Mouse (Mus musculus): ENCODE measurements around the gene Ikbip.
A peak's percentile ranks its signal among the peaks of the same experiment; 100 is the strongest.

The Ikbip gene

DNA sequence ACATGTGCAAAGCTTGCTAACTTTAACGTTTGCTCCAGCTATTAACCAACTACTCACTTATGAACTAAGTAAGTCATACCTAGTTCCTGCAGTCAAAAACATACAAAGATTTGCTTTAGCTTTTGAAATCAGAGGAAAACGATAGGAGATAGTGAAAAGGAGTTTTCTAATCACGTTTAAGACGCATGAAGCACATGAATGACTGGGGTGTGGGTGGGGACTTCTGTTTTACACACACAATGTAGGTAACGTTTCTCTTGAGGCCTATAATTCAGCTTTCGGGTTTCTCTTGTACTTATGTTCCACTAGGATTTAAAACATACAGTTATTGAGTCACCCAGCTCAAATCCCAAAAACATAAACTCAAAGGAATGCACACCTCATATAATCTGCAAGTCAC is 39.9 kb downstream of the Ikbip start:
- DNase-seq = no peak

DNA sequence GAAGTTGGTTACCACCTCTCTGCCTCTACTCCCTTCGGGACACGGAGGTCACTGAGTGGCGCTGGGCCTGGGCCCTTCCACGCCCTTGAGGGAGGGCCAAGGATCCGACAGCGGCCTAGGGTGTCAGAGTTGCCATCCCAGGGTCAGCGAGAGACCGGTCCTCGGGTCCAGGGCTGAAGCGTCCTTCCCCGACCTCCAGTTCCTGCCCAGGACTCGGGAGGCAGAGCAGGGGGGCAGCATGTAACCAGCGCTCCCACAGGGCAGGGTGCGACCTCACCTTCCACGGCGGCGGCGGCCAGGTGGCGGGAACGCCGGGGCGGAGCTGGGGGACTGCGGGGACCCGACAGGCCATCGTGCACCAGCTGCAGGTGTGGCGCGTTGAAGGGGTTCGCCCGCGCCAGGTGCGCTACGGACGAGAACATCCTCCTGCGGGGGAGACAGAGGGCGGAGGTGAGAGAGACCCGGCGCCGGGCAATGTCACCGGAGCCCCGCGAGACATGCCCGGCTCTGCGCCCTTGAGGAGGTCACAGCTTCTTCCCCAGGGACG is 40.6 kb downstream of the Ikbip start:
- DNase-seq = peak; percentile 65

DNA sequence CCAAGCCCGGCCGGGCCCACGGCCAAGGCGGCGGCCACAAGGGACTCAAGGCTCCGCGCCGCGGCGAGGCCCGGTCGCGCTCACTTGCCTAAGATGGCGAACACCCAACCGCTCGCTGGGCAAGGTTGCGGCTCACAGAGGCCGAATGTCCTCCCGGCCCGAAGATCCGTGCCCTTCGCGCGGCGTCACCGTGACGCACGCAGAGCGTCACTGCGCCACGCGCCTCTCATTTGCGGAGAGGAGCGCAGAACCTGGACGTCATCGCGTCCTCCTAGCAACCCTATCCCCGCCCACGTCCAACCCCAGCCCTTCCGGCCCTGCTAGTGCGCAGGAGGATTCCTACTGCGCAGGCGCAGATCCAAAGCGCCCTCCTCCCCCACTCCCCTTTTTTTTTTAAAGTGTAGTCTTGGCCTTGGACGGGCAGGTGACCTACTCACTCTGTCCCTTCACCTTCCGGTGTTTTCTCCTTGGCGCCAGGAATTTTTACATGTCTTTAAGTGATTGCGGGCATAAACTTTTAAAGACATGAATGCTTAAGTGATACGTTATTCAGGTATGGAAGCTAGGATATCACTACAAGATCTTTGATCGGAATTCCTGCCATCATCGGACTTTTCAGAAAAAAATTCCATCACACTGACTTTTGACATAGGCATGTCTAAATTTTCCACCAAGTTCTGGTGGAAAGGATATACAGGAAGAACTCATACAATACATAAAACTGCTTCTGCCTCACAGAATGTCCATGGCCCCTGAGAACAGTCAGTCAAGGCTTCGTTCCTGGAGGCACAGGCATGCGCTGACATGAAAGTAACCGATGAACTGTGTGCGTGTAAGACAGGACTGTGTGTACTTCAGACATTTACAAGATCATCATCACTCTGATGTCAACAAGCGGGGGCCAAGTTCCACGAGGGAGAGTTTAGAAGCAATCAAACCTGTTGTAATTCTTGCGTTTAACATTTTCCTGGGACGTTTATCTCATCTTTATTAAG is 41.4 kb downstream of the Ikbip start, which contains the start of gene Slc25a3:
Gene Slc25a3, minus strand, starts transcription at position 232 of the 995 bp plus-strand sequence.
- DNase-seq = peak; percentile 98

DNA sequence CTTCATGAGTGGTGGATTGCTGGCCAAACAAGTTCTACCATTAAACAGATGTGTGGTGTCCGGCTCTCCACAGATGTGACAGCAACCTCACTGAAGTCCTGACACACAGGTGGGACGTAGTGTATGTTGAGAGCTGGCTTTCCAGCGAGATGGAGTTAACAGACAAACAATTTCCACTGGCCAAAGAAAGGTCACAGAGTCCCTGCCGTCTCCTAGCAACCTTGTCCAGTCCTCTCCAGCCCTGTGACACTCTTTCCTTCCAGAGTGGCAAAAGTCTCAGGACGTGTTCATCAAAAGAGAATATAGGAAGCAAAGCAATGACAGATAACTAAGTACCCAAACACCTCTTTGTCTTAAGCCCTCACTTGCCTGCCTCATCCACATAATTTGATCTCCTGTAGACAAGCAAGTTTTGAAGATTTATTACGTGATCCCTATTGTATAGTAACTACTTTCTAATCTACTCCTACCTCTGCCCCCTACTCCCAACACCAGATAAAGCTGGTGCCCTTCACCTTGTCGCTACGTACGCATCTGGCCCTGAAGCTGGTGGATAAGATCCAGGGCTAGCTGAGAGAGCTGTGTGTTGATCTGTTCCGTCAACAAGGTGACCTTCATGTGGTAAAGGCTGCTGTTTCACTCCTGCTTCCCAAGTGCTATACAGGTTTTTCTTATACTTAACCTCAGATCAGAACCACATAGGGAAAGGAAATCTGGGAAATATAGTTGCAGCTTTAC is 44.0 kb downstream of the Ikbip start:
- peak; percentile 54 for DNase-seq

DNA sequence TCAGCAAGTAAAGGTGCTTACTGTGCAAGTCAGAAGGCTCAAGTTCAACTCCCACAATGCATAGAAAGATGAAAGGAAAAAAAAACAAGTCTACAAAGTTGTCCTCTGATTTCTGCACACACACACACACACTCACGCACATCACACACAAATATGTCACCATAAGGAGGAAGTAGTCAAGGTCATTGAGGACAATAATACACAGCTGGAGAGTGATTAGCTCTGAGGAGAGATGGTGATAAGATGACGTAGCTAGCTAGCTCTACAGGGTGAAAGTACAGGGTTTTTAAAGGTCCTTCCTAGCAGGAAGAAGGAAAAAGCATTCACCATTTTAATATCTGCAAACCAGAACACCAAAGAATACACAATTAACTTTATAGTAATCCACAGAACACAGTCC is 44.7 kb downstream of the Ikbip start:
- no peak for DNase-seq

DNA sequence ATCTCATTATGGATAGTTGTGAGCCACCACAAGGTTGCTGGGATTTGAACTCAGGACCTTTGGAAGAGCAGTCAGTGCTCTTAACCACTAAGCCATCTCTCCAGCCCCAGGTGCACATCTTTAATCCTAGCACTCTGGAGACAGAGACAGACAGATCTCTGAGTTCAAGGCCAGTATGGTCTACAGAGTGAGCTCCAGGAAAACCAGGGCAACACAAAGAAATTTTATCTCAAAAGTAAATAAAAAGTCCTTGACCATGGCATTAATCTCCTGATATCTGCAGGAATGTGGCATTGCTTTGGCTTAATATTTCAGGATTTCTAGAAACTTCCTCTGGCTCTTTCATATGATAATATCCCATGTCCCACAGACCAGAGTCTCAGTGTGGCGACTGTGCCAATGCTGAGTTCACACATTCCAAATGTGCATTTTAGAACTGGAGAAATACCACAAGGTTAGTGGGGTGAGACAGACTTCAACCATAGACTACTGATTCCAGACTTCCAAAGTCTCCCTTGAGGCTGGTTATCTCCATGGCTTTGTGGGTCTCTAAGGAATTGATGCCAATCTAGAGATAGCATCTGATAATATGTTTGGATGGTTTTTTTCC is 45.9 kb downstream of the Ikbip start:
- peak; percentile 84 for DNase-seq

DNA sequence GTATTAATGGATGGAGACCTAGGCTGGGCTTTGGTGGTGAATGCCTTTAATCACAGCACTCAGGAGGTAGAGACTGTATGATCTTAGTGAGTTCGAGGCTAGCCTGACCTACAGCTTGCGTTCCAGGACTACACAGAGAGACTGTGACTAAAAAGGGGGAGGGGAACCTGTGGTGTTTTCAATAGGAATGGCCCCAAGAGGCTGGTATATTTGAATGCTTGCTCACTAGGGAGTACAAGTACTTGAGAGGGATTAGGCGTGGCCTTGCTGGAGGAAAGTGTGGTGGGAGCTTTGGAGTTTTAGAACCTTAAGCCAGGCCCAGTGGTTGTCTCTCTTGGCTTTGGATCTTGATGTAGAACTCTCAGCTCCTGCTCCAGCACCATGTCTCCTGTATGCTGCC is 48.1 kb downstream of the Ikbip start:
- no peak for DNase-seq

DNA sequence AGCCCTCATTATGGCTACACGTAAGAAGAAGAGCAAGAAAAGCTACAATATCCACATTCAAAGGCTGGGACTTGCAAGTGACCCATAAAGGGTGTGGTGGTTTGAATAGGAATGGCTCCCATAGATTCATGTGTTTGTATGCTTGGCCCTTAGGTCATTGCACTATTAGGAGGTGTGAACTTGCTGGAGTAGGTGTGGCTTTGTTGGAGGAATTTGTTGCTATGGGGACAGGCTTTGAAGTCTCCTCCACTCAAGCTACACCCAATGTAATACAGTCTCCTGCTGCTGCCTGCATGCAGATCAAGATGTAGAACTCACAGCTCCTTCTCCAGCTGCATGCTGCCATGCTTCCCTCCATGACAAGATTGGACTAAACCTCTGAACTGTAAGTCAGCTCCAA is 48.8 kb downstream of the Ikbip start:
- no peak for DNase-seq

DNA sequence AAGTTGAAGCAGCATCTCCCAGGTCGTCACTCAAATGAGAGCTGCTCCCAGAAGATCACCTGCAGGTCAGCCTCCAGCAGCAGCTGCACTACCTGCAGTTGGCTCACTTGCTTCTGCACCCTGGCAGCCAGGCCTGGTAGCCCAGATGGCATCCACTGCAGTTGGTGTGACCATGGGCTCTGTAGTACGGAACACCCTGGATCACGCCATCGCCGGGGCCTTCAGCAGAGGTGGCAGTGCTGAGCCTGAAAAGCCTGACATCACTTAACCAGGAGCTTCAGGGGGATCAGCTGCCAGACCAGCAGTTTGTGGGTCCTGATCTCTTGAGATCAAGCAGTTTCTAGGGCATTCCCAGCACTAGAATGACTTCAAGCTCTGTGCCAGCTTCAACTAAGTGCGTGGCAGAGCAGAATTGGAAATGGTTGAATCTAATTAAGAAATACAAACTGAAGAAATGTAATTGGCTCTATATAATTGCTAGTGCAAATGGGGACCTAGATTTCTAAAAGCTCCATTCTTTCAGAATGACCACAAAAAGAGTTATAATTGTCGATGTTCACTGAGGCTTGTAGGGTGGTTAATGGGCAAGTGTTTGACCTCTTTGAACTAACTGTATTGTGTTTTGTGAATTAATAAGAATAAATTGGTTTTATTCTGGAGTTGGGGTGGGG is 52.7 kb downstream of the Ikbip start:
- no peak for DNase-seq

DNA sequence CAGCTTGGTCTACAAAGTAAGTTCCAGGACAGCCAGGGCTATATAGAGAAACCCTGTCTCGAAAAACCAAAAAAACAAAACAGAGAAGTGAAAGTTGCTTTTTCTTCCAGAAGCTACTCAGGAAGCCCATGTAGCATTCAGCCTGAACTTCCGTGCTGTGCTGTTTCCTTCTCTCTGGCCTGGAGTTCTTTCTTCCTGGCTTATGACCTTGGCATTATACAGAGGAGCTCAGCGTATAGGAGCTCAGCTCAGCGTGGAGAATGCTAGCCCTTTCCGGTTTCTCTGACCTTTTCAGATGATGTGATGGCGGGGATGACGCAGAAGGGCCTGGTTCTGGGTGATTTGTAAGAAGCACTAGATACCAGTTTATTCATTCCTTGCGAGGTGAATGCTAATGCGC is 54.7 kb downstream of the Ikbip start:
- DNase-seq = no peak

DNA sequence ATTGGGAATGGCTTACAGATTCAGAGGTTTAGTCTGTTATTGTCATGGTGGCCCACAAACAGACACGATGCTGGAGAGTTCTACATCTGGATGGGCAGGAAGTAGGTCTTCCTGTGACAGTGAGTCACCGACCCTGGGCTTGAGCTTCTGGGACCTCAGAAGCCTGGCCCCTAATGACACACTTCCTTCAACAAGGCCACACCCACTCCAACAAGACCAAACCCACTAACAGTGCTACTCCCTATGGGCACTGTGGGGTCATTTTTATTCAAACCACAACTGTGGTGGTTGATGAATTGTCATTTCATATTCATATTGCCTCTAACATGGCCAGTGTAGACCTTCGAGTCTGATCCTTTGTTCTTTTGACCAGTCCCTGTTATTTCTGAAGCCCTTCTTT is 55.6 kb downstream of the Ikbip start:
- no peak for DNase-seq

DNA sequence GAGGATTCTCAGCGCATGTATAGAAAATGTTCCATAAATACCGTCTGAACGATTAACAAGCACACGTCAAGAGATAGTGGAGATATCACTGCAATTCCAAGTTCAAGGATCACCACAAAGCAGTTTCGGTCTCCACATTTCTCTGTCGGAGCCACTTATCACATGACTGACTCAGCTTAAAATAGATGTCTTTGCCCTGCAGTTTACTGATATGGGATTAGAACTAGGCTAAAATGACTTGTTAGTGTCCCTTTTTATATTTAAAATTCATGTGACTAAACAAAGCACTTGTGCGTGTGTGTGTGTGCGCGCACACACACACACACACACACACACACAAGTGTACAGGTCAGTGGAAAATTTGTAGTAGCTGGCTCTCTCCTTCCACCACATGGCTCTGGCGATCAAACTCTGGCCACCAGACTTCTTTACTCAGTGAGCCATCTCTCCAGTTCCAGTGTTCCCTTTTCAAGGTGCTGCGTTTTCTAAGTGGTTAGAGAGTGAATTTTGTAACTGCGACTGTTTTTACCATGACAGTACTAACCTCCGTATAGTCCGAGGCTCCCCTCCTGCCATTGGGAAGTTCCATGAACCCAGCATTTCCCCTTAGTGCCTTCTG is 56.5 kb downstream of the Ikbip start:
- no peak for DNase-seq

DNA sequence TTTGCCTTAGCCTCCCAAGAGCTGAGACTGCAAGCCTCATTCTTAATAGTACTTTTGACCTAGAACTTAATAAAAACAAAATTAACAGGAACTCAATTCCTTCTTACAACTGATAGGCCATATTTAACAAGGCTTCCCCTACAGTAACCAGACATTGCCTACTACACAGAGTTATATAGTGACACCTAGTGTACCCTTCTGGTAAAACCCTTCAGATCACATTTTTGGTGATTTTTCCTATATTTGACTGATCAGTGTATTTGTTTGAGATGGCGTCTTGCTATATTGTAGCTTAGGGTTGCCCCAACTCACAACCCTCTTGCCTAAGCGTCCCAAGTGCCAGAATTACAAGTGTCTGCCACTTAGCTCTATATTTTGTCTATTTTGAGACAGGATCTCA is 58.8 kb downstream of the Ikbip start:
- DNase-seq = peak; percentile 72

DNA sequence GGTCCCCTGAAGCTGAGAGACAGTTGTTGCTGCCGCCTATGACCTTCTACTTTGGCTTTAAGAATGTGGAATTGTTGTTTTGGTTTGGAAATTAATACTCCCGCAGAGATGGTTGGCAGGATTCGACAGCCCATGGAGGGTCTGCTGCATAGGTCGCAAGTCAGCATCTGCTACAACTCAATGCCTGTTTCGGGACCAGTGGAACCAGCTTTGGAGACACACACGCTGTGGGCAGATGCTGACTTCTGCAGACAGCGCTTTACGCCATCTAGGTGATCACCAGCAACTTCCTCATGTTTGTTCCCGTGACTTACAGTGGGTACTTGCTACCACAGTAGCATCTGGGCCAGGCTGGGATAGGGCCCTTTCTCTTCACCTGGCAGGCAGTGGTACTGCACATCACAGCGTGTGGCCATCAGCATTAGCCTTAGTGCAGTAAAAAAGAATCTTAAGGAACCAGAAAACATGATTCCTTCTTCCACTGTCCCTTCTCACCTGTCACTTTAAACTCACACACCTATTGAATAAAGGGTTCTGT is 60.0 kb downstream of the Ikbip start:
- DNase-seq = no peak

DNA sequence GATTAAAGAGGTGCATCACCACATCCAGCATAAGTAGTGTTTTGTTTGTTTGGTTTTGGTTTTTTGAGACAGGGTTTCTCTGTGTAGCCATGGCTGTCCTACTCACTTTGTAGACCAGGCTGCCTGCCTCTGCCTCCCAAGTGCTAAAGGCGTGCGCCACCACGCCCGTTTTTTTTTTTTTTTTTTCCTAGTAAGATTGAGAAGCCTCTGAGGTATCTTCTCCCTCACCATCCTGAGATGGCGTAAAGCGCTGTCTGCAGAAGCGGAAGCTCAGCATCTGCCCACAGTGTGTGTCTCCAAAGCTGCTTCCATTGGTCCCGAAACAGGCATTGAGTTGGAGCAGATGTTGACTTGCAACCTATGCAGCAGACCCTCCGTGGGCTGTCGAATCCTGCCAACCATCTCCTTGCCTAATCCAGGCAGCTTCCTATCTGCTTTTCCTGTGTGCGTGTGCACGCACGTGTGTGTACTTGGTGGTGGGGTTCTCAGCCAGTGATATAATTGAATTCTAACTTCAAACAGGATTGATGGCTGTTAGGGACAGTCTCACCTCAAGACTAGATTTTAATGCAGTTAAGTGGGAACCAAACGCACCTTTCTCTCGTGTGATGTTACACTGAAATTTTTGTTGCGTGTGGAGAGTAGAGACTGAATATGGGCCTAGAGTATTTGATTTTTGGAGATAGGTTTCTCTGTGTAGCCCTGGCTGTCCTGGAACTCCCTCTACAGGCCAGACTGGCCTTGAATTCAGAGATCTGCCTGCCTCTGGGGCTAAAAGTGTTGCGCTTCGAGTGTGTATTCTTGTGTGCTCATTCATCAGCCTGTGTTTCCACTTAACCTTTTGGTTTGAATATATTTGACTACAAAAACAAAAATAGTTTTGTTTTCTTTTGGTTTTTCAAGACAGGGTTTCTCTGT is 60.8 kb downstream of the Ikbip start:
- DNase-seq = no peak

DNA sequence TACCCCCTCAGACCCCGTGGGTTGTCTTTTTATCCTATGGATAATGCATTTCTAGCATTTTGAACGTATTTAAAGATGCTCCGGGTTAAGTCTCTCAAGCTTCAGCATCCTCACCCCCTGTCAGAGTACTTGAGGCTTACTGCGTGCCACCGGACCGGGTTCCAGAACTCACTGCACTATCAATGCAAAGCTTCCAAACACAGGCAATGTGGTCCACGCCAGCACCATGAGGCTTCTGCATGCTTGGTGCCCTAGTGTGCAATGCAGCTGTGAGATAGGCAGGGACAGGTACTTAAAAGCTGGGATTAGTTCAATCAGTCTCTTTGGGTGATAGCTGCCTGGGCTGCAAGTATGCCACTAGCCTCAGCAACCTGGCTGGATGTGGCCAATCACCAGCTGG is 62.7 kb downstream of the Ikbip start:
- no peak for DNase-seq
